Mouse (Mus musculus) kidney, postnatal 10 days (tissue): ENCODE results near the gene Aph1b.
A peak's percentile ranks its signal among the peaks of the same experiment; 100 is the strongest.
"Not testable (repeated sequence)": the region's sequence is repeated elsewhere in the genome, so short reads cannot be mapped to it uniquely, and the experiment has no call there.

Source experiments
- DNase-seq: peaks from one replicate; pipeline ENCODE4 v3.0.0; 2021; ENCODE audit warnings: mixed read lengths

Gene Aph1b

GRCm38 (mm10) chr9:66795464-66796324 lies at the start of gene Aph1b:
Gene Aph1b, minus strand, starts transcription at chr9:66795490.
- peak; percentile 98 for DNase-seq

DNA sequence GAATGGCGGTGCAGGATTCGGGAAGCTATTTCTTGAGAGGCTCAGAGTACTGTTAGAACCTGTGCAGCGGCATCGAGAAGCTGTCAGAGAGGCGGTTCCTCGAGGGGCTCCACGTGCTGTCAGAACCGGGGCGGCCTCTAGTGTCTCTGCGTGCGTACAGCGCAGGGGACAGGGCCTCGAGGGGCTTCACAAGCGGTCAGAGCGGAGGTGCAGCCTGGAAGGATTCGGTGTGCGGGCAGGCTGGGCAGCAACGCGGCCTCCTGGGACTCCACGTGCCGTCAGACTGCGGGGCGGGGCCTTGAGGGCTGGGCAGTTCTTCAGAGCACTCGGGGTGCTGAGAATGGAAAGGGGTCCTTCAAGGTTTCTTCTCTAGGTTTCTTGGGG lies 39.8 kb upstream of the Aph1b start:
- DNase-seq, result no peak

DNA sequence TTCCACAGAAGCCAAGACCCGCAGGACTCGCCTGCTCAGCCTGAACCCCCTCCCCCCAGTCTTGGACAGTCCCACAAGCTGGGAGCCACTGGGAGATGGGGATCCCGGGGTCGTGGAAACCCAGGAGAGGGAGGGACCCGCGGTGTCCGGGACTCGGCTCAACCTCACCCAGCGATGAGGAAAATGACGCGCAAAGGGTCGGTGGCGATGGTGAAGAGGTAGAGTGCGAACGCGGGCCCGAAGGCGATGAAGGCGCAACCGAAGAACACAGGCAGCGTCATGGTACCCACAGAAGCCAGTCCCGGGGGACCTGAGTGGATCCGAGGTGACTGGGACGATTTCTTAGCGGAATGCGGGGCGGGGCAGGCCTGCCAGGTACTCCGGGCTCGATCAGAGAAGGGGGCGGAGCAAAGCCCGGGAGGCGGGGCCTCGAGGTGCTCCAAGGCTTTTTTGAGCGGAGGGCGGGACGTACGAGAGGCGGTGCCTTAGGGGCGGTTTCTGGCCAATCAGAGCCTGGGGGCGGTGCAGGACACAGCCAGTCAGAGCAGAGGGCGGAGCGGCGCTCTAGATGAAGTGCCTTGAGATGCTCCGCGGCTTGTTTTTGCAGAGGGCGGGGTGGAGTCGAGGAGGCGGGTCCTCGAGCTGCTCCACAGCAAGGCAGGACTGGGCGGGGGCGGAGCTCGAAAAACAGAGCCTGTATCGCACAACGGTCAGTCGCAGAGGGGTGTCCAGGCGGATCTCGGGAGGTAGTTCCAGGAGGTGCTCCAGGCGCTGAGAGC lies 39.2 kb upstream of the Aph1b start, which contains the start of gene Aph1c:
TSS of gene Aph1c (minus strand) at position 409 of the 779 bp plus-strand sequence.
- peak; percentile 99 for DNase-seq

DNA sequence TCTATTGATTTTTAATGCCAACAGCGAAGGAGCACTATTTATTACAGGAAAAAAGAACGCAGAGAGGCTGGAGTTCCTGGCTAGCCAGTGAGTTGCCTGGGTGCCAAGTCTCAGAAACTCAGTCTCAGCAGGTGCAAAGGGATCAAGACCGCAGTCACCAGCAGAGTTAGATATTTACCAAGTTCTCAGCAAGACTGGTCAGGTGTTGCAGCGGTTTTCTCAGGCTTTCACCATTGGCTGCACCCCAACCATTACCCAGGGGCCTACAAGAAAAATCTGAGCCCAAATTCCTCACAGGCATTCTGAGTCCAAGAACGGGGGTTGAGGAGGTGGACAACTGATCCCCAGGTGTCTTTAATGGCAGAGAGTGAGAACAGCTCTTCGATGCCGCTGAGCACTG lies 38.6 kb upstream of the Aph1b start:
- DNase-seq, result peak; percentile 40

DNA sequence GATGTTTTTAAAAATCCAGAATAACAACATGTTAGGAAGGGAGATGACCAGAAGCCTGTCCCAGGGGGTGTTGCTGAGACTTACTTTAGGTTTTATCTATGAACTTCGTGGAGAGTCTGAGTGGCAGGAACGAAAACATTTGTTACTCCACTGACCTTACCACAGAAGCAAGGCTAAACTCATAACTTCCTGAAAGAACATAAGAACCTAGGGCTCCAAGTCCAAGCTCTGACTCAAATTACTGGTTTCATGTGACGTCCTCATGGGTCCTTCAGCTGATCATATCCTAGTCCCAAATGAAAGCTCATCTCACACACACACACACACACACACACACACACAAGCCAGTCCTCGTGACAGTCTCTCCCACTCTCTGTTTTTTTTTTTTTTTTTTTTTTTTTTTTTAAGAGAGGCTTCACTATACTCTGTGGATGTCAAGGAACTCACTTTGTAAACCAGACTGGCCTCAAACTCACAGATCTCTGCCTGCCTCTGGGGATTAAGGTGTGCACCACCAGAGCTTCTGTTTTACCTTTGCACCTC lies 37.1 kb upstream of the Aph1b start:
- no peak for DNase-seq

GRCm38 (mm10) chr9:66825990-66826389 lies 30.7 kb upstream of the Aph1b start:
- DNase-seq, result peak; percentile 47

- DNase-seq, result not testable (repeated sequence)
Measured at GRCm38 (mm10) chr9:66822255-66822654, 27.0 kb upstream of the Aph1b start.

DNA sequence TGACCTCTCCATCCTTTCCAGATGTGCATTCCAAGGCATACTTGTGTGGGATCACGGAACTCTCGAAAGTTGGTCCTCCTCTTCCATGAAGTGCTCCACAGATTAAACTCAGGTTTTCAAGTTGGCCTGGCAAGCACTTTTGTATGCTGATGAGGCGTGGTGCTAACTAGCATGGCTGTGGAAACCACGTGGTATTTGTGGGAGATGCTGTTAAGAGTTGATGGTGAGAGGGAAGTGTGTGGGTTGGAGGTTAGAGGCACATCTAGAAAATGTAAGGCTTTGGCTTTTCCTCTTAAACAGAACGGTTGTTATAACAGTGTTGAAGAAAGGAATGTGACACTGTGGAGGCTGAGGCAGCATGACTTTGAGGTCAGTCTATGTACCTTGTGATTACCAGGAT lies 25.7 kb upstream of the Aph1b start:
- no peak for DNase-seq

DNA sequence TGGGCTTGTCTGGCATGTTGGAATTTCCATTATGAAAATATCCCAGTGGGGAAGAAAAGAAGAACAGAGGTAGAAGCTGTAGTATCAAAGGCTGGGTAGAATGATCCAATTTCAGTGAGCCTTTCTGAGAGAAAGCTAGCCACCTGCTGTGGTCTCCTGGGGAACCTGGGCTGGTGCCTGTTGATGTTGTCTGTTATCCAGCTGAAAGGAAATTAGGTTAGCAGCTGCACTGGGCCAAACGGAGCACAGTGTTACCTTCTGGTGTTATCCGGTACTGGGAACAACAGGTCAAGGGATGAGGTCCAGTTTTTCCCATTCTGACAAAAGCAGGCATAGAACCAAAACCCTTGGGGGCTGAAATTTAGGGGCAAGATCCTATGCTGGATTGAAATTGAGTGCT lies 18.1 kb upstream of the Aph1b start:
- no peak for DNase-seq

- peak; percentile 26 for DNase-seq
Measured at GRCm38 (mm10) chr9:66805951-66806350, 10.7 kb upstream of the Aph1b start.

GRCm38 (mm10) chr9:66801947-66802346 lies 6.7 kb upstream of the Aph1b start:
- no peak for DNase-seq

GRCm38 (mm10) chr9:66796739-66797138 lies 1.4 kb upstream of the Aph1b start, which contains the start of gene Gm10647:
Gene Gm10647, plus strand, starts transcription at chr9:66797039.
- no peak for DNase-seq

DNA sequence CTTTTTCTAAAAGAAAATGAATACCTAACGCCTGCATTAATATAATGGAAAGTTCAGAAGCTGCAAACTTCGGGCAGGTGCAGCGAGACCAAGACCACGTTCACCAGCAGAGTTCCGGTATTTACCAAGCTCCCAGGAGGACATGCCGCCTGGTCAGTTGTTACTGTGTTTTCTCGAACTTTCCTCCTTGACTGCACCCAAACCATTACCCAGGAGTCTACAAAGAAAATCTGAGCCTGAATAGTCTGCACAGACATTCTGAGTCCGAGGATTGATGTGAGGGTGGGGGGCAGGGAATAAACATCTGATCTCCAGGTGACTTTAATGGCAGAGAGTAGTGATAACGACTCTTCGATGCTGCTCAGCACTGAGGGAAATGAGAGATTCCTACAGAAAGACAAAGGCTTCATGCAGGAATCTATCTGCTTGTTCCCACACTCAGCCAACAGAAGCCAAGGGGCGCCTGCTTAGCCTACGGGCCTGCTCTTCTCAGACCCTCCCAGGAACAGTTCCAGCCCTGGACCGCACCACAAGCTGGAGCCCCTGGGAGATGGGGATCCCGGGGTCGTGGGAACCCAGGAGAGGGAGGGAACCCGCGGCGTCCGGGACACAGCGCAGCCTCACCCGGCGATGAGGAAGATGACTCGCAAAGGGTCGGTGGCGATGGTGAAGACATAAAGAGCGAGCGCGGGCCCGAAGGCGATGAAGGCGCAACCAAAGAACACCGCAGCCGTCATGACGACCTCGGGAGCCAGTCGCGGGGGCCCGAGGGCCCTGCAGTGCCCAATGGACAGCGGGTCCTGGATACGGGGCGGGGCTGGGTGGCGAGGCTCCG lies 444 bp downstream of the Aph1b start:
- no peak for DNase-seq

DNA sequence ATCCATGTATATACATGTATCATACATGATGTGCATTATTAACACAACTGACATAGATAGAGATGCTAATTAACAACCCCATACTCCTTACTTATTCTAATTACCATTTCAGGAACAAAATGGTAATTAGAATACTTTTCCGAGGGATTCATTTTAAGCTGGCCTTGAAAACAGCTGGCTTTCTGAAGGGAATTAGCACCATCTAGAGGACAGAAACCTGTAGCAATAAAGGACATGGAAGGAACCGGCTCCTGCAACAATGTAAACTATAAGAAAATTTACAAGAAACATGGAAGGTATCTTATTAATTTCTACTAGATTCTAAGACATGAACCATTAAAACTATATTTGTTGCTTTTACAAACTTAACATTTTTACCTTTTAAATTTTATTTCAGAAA lies 7.5 kb downstream of the Aph1b start:
- no peak for DNase-seq

GRCm38 (mm10) chr9:66784552-66784951 lies 10.7 kb downstream of the Aph1b start:
- not testable (repeated sequence) for DNase-seq

DNA sequence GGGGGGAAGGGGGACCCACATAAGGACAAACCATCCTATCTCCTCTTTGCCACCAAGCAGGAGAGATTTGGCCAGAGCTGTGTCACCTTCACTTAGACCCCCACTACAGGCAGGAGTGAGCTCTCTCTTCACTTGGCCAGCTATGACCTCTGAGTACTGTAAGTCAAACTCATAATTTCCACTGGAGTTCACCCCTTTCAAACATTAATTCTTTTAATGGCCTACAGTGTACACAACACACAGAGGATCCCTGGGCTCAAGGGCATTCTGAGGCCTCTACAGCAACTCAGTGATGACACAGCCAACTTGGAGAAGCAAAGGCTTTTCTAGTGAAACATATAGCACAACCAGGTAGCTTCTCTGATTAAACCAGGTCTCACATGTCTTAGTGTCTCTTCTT lies 24.6 kb downstream of the Aph1b start:
- peak; percentile 38 for DNase-seq

DNA sequence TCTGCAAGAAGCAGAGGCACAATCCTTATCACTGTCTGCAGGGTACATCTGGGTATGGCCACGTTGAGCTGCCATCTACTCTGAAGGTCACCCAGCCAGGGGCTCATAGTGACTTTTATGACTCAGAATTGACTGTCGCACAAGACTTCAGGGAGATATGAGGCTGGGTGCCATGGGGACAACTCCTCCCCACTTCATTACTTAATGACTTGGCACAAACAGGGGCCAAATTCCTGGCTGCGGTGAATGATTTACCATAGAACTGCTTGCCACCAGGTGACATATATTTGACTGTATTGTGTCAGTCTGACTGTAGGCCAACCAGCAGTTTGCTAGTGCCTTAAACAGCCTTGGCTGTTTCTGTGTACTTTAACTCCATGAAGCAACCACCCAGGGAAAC lies 26.0 kb downstream of the Aph1b start:
- peak; percentile 72 for DNase-seq

- peak; percentile 26 for DNase-seq
Measured at GRCm38 (mm10) chr9:66768721-66769120, 26.6 kb downstream of the Aph1b start.

DNA sequence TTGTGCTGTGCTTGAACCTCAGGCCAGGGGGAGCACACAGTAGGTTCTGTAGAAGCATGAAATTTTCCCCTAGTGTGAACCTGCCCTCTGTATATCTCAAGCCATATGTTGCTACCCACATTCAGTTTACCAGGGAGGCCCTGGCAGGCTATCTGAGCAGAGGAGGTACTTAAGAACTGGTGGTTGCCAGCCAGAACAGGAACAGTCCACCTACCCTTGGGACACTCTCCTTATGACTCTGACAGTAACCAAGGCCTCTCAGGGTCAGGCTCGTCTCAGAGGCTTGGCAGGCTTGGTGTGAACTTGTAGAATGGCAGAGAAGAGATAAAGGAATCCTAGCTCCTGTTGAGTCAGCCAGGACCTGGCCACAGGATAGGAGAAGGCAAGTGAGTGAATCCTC lies 34.3 kb downstream of the Aph1b start:
- DNase-seq, result peak; percentile 40

- DNase-seq, result no peak
Measured at GRCm38 (mm10) chr9:66752849-66753248, 42.4 kb downstream of the Aph1b start.

DNA sequence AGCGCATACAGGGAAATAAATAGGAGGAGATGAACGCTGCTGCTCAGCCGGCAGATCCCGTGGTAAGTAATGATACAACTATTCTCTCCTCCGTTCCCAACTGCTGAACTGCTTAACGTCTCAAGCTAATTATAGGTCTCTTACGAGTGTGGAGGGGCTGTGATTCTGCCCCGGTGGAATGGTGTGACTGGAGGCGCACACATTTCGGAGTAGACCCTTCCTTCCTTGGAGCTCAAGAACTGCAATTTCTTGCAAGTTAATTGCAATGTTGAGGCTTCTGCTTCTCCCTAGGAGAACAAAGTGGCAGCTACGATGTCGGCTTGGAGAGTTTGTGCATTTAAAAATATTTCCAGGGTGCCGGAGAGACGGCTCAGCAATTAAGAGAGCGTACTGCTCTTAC lies 46.9 kb downstream of the Aph1b start:
- DNase-seq, result no peak

DNA sequence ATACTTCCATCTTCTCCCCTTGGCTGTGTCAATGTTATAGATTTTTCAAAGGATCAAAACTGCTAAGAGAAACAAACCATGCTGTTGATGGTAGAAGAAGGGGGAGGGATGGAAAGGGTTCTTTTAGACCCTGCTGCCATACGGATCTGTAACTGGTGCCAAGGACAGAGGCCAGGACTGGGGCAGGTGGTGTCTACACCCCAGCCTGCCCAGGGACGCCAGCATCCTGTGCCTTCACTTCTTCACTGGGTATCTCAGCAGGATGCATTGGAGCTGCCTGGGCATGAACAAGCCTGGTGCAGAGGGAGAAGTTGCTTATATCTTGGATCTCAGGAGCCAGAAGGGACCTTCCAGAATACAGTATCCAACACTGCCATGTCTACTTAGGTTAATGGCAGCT lies 50.8 kb downstream of the Aph1b start:
- DNase-seq, result no peak

- DNase-seq, result no peak
Measured at GRCm38 (mm10) chr9:66739516-66739915, 55.8 kb downstream of the Aph1b start.
